Mouse (Mus musculus) testis, adult 2 months (tissue): ENCODE data around the gene Kidins220. TPM values are rescaled to one million over a fixed set of nuclear protein-coding genes. Genes with fewer than 3 reads are reported as not detected.

Experiments used
- H3K27ac ChIP-seq: fragments of 200-500 bp; 2 replicates; pipeline ENCODE4 v1.5.1; 2012; ENCODE audit warnings: low read depth, low read length; ENCODE audit not compliant: control insufficient read depth, insufficient read depth
- H3K27me3 ChIP-seq: fragments of 200-500 bp; 2 replicates; pipeline ENCODE4 v1.6.1; 2012; ENCODE audit warnings: mild to moderate bottlenecking, low read length, moderate library complexity; ENCODE audit not compliant: control insufficient read depth, insufficient read depth
- H3K36me3 ChIP-seq: fragments of 200-500 bp; 2 replicates; pipeline ENCODE4 v1.6.1; 2012; ENCODE audit warnings: mild to moderate bottlenecking, low read length; ENCODE audit not compliant: control insufficient read depth, insufficient read depth
- H3K4me1 ChIP-seq: fragments of 200-500 bp; 2 replicates; pipeline ENCODE4 v1.6.1; 2012; ENCODE audit warnings: low read length; ENCODE audit not compliant: control insufficient read depth, insufficient read depth
- H3K4me3 ChIP-seq: fragments of 200-500 bp; 2 replicates; pipeline ENCODE4 v1.5.1; 2012; ENCODE audit warnings: low read depth, mild to moderate bottlenecking, low read length, moderate library complexity, mixed read lengths; ENCODE audit not compliant: control insufficient read depth
- CTCF ChIP-seq: fragments of 200-500 bp; IDR thresholded peaks from 2 replicates; pipeline ENCODE4 v1.5.1; 2012; ENCODE audit warnings: low read depth, mild to moderate bottlenecking, inconsistent platforms, low read length, moderate library complexity; ENCODE audit not compliant: control insufficient read depth, insufficient read depth, insufficient replicate concordance
- POLR2A ChIP-seq: fragments of 200-500 bp; IDR thresholded peaks from 2 replicates; pipeline ENCODE4 v1.6.1; 2012; ENCODE audit warnings: low read depth, mild to moderate bottlenecking, inconsistent platforms, low read length, moderate library complexity; ENCODE audit not compliant: control insufficient read depth
- polyA plus RNA-seq: library from polyadenylated mRNA; depleted of rRNA; stranded (reverse); fragments of >200 nt; gene quantifications from 2 replicates; pipeline ENCODE4 v1.2.3, GENCODE M21; 2012

The Kidins220 gene
- polyA plus RNA-seq, 1 experiment, result 14.2 TPM

DNA sequence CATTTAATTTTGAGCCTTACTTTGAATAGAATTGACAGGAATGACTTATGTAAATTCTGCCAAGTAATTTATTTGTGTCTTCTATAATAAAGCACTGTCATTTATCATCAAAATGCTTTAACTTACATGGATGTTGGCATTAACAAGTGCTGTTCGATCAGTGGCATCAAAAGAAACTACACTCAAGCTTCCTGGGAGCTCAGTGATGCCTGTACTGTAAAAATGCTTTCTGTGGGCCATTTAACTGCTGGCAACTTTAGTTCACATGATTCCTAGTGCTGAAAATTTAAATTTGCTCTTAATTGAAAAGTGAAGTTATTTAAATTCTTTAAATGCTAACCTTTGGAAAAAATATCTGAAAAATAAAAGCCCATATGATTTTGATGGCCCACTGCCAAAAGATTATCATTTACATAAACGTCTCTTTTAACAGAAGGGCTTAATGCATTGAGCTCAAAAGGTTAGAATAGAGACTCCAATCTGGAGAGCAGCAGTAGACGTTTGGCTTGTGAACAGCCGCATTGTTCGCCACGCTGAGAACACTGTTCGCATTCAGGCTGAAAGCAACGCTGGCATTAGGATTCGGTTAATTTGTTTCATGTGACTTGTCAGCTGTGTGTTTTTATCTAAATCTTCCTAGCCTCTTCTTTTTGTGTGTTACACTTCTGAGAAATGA, 59.1 kb downstream of the Kidins220 start:
- H3K27ac ChIP-seq, result no peak overlapping the region
- no peak overlapping the region for H3K4me3 ChIP-seq
- H3K36me3 ChIP-seq, result peaks cover 3% of the 10 kb centered on the region
- H3K27me3 ChIP-seq, result no peaks in the 10 kb centered on the region
- TF ChIP-seq CTCF (no peak), POLR2A (no peak)
- H3K4me1 ChIP-seq, result no peaks in the 10 kb centered on the region

DNA sequence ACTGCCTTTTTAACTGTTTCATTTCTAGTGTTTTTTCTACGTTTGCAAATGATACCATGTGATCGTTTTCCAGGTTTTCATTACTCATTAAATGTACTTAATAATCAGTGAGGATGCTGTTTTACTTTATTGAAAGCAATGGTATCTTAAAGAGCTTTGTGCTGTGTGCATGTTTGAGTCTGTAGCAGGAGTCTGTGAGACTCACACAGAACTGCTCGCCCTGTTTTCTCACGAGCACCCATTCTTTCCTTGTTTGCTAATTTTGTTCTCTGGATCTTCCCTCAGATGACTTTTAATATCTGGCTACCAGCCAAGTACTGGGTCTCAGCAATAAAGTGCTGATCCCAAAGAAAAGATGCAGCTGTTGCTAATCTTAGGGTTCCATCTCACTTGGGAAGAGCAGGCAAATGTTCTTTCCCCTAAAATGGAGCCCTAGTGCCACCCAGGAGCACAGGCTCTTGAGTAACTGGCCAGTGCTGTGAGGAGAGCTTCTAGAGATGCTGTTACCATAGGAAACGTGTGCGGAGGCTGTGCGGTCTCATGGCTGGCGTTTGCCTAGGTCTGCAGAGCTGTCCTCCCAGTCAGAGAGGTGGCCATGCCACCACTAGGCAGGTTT, 59.7 kb downstream of the Kidins220 start:
- TF ChIP-seq CTCF (no peak), POLR2A (no peak)
- H3K27ac ChIP-seq, result peak overlapping the region; percentile 81; the same call in 1 of the 2 replicates
- no peaks in the 10 kb centered on the region for H3K27me3 ChIP-seq
- H3K4me3 ChIP-seq, result no peak overlapping the region
- H3K4me1 ChIP-seq, result no peaks in the 10 kb centered on the region
- H3K36me3 ChIP-seq, result peaks cover 3% of the 10 kb centered on the region

DNA sequence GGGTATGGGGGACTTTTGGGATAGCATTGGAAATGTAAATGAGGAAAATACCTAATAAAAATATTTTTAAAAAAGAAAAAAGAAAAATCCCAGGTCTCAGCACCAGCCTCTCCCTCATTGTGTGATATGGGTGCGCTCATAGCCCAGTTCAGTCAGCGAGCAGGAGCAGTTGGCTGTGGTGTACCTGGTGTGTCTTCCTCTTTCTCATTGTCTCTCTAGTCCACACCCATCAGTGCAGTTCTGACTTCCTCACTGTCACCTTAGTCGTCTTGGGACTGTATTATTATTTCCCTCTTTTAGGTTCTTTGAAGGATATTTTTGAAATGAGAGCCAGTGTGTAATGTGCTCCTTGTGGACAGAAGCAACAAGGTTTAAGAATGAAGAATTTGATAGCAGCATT, 61.3 kb downstream of the Kidins220 start:
- Histone ChIP-seq H3K4me3 (no peak overlapping the region), H3K4me1 (no peaks in the 10 kb centered on the region), H3K27ac (no peak overlapping the region), H3K36me3 (peaks cover 3% of the 10 kb centered on the region), H3K27me3 (no peaks in the 10 kb centered on the region)
- no peak for TF ChIP-seq POLR2A
- TF ChIP-seq CTCF, result no peak

DNA sequence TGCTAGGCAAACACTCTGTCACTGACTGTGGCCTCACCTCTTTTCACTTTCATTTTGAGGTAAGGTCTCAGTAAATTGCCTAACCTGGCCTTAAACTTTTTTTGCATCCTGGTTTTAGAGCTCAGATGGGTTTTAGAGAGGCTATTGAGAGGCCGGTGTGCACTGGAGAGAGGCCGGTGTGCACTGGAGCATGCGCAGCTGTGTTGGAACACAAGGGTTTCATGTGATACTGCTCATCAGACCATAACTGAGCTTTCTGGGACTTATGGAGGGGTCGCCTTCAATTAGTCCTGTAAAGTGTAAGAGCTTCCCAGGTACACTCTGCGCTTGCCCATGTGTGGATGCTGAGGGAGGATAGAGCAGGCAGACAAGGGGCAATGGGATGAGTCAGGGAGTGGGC, 62.5 kb downstream of the Kidins220 start:
- no peaks in the 10 kb centered on the region for H3K4me1 ChIP-seq
- H3K27ac ChIP-seq, result no peak overlapping the region
- no peak overlapping the region for H3K4me3 ChIP-seq

DNA sequence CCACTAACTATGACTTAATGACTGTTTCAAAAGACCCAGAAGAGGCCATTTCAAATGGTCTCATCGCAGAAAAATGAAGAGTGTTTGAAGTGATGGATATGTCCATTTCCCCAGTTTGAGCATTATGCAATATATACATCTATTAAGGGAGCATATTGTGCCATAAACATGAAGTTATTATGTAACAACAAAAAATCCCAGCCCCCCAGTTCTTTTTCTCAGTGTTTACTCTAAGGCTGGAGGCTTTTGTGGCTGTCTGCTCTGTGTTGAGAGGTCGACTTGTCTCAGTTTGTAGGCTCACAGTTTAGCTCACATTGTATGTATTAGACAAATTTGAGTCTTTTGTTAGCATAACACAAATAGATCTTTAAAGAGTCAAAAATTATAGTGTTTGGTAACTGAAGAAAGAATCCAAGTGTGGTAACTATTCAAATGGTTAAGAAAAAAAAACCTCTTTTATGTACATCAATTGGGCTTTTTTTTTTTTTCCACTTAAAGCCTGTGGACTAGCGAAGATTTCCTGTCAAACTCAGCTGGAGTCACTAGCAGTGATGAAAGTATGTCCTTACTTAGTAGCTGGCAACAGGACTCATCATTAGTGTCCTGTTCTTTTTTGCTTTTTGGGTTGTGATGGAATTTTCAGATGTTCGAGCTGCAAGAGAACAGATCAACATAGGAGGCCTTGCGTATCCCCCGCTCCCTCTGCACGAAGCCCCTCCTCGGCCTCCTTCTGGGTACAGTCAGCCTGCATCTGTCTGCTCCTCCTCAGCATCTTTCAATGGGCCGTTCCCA, 63.2 kb downstream of the Kidins220 start:
- no peaks in the 10 kb centered on the region for H3K27me3 ChIP-seq
- no peaks in the 10 kb centered on the region for H3K4me1 ChIP-seq
- TF ChIP-seq CTCF (no peak), POLR2A (no peak)
- no peak overlapping the region for H3K27ac ChIP-seq
- peaks cover 3% of the 10 kb centered on the region for H3K36me3 ChIP-seq
- no peak overlapping the region for H3K4me3 ChIP-seq

More for the DNA sequence above, 62.5 kb downstream of the Kidins220 start:
- H3K36me3 ChIP-seq, result peaks cover 3% of the 10 kb centered on the region
- TF ChIP-seq POLR2A (no peak), CTCF (no peak)
- no peaks in the 10 kb centered on the region for H3K27me3 ChIP-seq

DNA sequence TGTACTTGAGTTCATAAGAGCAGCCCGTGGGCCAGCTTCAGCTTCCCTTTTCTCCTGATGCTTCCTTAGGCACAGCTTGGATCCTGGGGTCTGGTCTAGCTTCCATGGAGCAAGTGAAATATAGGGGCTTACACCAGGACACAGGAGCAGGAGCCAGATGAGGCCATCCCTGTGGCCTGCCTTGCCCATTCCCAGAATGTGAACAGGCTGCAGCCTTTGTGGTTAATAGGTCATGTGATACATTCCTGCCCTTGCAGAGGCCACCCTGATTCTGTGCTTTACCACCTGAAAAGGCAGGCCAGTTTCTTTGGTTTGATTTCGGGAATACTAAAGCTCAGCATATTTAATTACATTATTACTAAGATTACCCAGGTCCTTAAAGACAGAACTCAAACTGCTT, 69.3 kb downstream of the Kidins220 start:
- Histone ChIP-seq H3K4me1 (no peaks in the 10 kb centered on the region), H3K36me3 (no peaks in the 10 kb centered on the region), H3K27ac (no peak overlapping the region), H3K27me3 (no peaks in the 10 kb centered on the region), H3K4me3 (no peak overlapping the region)
- TF ChIP-seq POLR2A (no peak), CTCF (no peak)

DNA sequence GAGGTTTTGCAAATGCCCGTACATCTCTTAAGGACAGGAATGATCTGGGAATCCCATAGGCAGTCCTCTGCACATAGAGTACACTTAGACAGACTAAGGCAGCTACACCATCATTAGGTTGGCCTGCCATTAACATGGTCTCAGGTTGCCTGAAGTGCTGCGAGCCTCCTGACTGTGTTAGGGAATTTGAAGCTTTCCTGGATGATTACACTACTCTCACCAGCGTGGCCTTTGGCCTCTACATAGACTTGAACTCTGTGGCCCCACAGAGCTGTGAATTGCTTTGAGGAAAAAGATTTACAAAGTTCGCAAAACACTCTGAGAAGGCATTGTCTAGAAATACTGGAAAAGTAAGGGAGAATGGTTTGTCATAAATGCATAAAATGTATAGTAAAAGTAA, 69.9 kb downstream of the Kidins220 start:
- no peak for TF ChIP-seq POLR2A
- no peak for TF ChIP-seq CTCF
- Histone ChIP-seq H3K36me3 (no peaks in the 10 kb centered on the region), H3K27ac (no peak overlapping the region), H3K27me3 (no peaks in the 10 kb centered on the region), H3K4me1 (no peaks in the 10 kb centered on the region), H3K4me3 (no peak overlapping the region)
